Mouse (Mus musculus) forebrain, embryonic 15.5 days (tissue): ENCODE data around the gene Mfsd7a. TPM values are rescaled to one million over a fixed set of nuclear protein-coding genes. Genes with fewer than 3 reads are reported as not detected.

Experiments
- ATAC-seq: fragments of 200-750 bp; cut with Nextera tagmentation; replicated peaks from 2 replicates; pipeline ENCODE4 v1.8.0; 2017; ENCODE audit warnings: mild to moderate bottlenecking, moderate TSS enrichment, moderate library complexity
- H3K27ac ChIP-seq: fragments of 300-500 bp; sonication (generic); replicated peaks from 2 replicates; pipeline ENCODE4 v1.5.1; 2015; ENCODE audit warnings: mild to moderate bottlenecking, inconsistent platforms
- H3K27me3 ChIP-seq: fragments of 300-500 bp; sonication (generic); 2 replicates; pipeline ENCODE4 v1.6.1; 2015; ENCODE audit warnings: inconsistent platforms
- H3K36me3 ChIP-seq: fragments of 300-500 bp; sonication (generic); 2 replicates; pipeline ENCODE4 v1.6.1; 2015; ENCODE audit warnings: mild to moderate bottlenecking, inconsistent platforms
- H3K4me1 ChIP-seq: fragments of 300-500 bp; sonication (generic); 2 replicates; pipeline ENCODE4 v1.6.1; 2015; ENCODE audit warnings: inconsistent platforms
- H3K4me2 ChIP-seq: fragments of 300-500 bp; sonication (generic); replicated peaks from 2 replicates; pipeline ENCODE4 v1.6.1; 2015; ENCODE audit warnings: mild to moderate bottlenecking, inconsistent platforms
- H3K4me3 ChIP-seq: fragments of 300-500 bp; sonication (generic); 2 replicates; pipeline ENCODE4 v1.5.1; 2015; ENCODE audit warnings: mild to moderate bottlenecking, inconsistent platforms
- H3K9ac ChIP-seq: fragments of 300-500 bp; sonication (generic); replicated peaks from 2 replicates; pipeline ENCODE4 v1.6.1; 2015; ENCODE audit warnings: mild to moderate bottlenecking, inconsistent platforms
- H3K9me3 ChIP-seq: fragments of 300-500 bp; sonication (generic); 2 replicates; pipeline ENCODE4 v1.6.1; 2016; ENCODE audit warnings: inconsistent platforms
- WGBS: fragments of 180-500 bp; shearing (Covaris S2); methylation state at CpG from one replicate; pipeline ENCODE4 v1.1.7; 2015; ENCODE audit warnings: mixed read lengths; 5-methylcytosine and 5-hydroxymethylcytosine counted together
- polyA plus RNA-seq: library from polyadenylated mRNA; unstranded; fragments of >200 nt; fragmentation: Nextera tagmentation; extraction: Ambion mirVana; gene quantifications from 2 replicates; pipeline ENCODE4 v1.2.1, GENCODE M21; 2015

The Mfsd7a gene
- polyA plus RNA-seq, 1 experiment from 2014 or later = 0.06 TPM

DNA sequence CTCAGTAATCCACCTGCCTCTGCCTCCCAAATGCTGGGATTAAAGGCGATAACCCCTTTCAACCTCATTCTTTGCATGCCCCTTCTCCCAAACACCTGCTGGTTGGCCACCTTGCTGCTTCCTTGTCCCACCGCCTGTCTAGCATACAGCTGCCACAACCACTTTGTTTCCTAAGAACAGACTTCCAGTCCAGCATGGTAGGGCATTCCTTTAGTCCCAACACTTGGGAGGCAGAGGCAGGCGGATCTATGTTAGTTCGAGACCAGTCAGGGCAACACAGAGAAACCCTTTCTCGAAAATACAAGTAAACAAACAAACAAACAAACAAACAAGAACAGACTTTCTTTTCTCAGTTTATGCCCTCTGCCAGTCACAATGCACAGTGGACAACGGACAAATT is 11.8 kb upstream of the Mfsd7a start:
- Histone ChIP-seq H3K27ac (no peak overlapping the region), H3K4me2 (peak overlapping the region; percentile 90), H3K4me1 (peaks cover 33% of the 10 kb centered on the region), H3K9me3 (no peaks in the 10 kb centered on the region), H3K9ac (peak overlapping the region; percentile 99), H3K4me3 (peak overlapping the region; percentile 95), H3K27me3 (peaks cover 10% of the 10 kb centered on the region; the same call in 1 of the 2 replicates), H3K36me3 (no peaks in the 10 kb centered on the region)
- ATAC-seq = peak; percentile 21; the same call in 1 of the 2 replicates
- 42% methylated on average over 6 of the region's 6 CpGs for WGBS

DNA sequence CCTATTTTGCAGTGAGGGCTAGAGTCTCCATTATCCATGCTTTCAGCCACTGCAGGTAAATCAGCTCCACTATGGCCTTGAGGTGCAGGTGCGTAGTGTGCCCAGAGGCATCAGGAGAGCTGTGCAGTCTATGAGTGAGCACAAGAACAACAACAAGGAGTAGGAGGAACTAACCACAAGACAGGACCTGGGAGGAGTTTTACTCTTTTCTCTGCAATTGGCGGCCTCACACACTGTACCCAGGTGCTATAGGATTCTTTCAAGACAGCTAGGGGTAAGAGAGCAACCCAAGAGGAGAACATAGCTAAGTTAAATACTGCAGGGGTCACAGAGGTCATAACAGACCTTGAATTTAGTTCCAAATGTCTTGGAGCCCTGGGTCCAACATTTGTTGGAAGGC is 10.0 kb upstream of the Mfsd7a start:
- ATAC-seq = no peak
- Histone ChIP-seq H3K27ac (no peak overlapping the region), H3K4me3 (no peak overlapping the region), H3K4me2 (no peak overlapping the region), H3K27me3 (peaks cover 10% of the 10 kb centered on the region; the same call in 1 of the 2 replicates), H3K9me3 (no peaks in the 10 kb centered on the region), H3K36me3 (no peaks in the 10 kb centered on the region), H3K9ac (no peak overlapping the region), H3K4me1 (peaks cover 21% of the 10 kb centered on the region)
- whole genome bisulfite sequencing = 80% methylated on average over 2 of the region's 2 CpGs

DNA sequence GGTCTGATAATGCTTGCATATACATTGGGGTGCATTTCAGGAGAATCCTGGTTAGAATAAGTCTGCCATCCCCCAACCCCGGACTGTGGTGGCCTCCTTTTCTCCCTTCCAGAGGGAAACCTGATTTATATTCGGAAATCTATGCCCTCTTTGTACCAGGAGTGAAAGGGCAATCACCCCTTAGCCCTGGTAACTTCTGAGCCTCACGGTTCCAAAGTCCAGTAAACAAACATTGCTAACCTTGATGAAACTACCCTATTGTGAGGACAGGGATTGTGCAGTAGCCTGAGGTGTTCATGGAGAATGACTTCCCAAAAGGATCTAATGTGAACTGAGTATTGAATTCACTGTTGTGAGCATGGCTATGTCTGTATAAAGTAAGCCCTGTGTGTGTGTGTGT is 5.4 kb upstream of the Mfsd7a start:
- H3K9ac ChIP-seq = no peak overlapping the region
- ATAC-seq = no peak
- H3K27ac ChIP-seq = no peak overlapping the region
- H3K4me1 ChIP-seq = no peaks in the 10 kb centered on the region
- H3K36me3 ChIP-seq = no peaks in the 10 kb centered on the region
- peaks cover 18% of the 10 kb centered on the region; the same call in 1 of the 2 replicates for H3K27me3 ChIP-seq
- H3K4me3 ChIP-seq = no peak overlapping the region
- no peak overlapping the region for H3K4me2 ChIP-seq
- no peaks in the 10 kb centered on the region for H3K9me3 ChIP-seq
- WGBS = 54% methylated on average over 3 of the region's 3 CpGs

DNA sequence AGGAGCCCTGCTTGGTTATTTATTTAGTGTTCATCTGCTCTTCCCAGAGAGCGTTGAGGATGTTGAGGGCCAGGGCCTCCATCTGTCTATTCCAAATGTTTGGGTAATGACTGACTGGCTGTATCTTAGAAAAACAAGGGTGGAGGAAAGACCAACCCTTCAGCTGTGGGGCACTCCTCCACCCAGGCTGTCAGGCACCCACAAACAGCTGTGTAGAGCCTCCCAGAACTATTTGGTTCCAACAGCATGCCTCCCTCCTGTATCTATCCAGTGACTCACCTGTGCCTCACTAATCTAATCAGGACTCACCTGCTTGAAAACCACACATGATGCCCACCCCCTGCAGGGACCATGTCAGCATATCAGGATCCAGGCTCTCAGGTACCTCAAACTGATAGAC is 3.7 kb upstream of the Mfsd7a start:
- H3K9ac ChIP-seq = no peak overlapping the region
- WGBS = 100% methylated on average over 1 of the region's 1 CpGs
- ATAC-seq = no peak
- H3K9me3 ChIP-seq = no peaks in the 10 kb centered on the region
- no peaks in the 10 kb centered on the region; the same call in 1 of the 2 replicates for H3K4me1 ChIP-seq
- H3K27ac ChIP-seq = no peak overlapping the region
- H3K36me3 ChIP-seq = no peaks in the 10 kb centered on the region
- no peak overlapping the region for H3K4me3 ChIP-seq
- H3K27me3 ChIP-seq = peaks cover 24% of the 10 kb centered on the region; the same call in 1 of the 2 replicates
- H3K4me2 ChIP-seq = no peak overlapping the region

DNA sequence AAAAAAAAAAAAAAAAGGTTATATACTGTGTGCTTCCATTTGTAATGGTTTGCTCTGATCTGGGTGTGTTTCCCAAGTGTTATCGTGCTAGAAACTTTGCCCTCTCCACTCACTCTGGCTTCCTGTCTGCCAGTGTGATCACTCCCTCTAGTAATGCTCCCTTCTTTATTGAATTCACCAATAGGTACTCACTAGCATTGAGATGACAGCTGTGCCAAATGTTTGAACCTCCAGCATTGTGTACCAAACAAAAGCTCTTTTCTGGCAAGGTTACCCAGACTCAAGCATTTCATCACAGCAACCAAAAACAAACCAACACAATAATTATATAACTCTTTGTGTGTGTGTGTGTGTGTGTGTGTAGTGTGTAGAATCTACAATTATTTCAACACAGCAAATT is 2.9 kb upstream of the Mfsd7a start:
- WGBS = 81% methylated on average over 1 of the region's 1 CpGs
- no peak overlapping the region for H3K9ac ChIP-seq
- ATAC-seq = no peak

DNA sequence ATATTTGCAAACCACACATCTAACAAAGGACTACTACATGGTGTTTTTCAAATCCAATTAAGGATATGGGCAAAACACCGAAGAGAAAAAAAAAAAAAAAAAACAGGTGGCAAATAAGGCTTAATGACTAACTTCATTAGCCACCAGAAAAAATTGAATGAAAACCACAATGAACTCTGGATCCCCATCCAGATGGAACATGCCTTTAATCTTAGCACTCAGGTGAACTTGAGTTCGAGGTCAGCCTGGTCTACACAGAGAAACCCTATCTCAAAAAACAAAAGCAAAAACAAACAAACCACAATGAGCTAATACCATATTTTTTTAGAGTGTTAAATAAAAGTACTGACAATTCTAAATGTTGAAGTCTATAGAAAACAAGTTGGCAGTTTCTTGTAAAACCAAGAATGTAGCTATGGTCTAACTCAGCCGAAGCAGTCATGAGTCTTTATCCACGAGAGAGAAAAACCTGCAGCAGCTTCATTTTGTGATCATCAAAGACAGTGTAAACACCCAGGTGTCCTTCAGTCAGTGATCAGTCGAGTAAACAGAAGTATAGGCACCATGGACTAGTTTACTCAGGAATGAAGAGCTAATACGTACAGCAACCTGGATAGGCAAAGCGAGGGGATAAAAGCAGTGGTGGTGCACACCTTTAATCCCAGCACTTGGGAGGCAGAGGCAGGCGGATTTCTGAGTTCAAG is 2.3 kb upstream of the Mfsd7a start:
- ATAC-seq = no peak
- no peak overlapping the region for H3K27ac ChIP-seq
- no peaks in the 10 kb centered on the region; the same call in 1 of the 2 replicates for H3K4me1 ChIP-seq
- no peak overlapping the region for H3K4me2 ChIP-seq
- no peak overlapping the region for H3K4me3 ChIP-seq
- no peaks in the 10 kb centered on the region for H3K9me3 ChIP-seq
- H3K27me3 ChIP-seq = peaks cover 17% of the 10 kb centered on the region; the same call in 1 of the 2 replicates
- 74% methylated on average over 8 of the region's 8 CpGs for WGBS
- no peak overlapping the region for H3K9ac ChIP-seq
- H3K36me3 ChIP-seq = no peaks in the 10 kb centered on the region

More for the DNA sequence above, 2.9 kb upstream of the Mfsd7a start:
- H3K27me3 ChIP-seq = peaks cover 23% of the 10 kb centered on the region; the same call in 1 of the 2 replicates
- no peak overlapping the region for H3K4me2 ChIP-seq
- no peaks in the 10 kb centered on the region for H3K36me3 ChIP-seq
- H3K4me1 ChIP-seq = no peaks in the 10 kb centered on the region; the same call in 1 of the 2 replicates
- no peaks in the 10 kb centered on the region for H3K9me3 ChIP-seq
- no peak overlapping the region for H3K4me3 ChIP-seq
- no peak overlapping the region for H3K27ac ChIP-seq

DNA sequence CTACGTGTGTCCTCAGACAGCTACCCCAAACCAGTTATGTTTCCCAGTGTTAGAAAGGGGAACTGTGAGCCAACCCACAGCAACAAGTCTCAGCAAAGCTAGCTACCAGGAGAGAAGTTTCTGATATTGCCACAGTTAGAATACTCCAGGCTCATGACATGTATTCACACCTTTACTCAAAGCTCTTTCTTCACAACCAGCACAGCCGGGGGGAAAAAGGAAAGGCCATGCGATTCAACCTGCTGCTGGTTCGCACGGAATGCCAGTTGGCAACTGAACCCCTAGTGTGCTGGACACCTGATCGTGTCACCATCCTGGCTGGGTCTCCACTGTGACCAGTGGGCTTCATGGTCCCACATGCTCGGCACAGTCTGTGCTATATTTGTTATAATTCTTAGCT is 834 bp downstream of the Mfsd7a start:
- Histone ChIP-seq H3K9ac (no peak overlapping the region), H3K9me3 (no peaks in the 10 kb centered on the region), H3K4me2 (no peak overlapping the region), H3K27me3 (peaks cover 17% of the 10 kb centered on the region; the same call in 1 of the 2 replicates), H3K4me3 (no peak overlapping the region), H3K4me1 (no peaks in the 10 kb centered on the region; the same call in 1 of the 2 replicates), H3K36me3 (no peaks in the 10 kb centered on the region), H3K27ac (no peak overlapping the region)
- ATAC-seq = no peak
- WGBS = 83% methylated on average over 7 of the region's 7 CpGs

DNA sequence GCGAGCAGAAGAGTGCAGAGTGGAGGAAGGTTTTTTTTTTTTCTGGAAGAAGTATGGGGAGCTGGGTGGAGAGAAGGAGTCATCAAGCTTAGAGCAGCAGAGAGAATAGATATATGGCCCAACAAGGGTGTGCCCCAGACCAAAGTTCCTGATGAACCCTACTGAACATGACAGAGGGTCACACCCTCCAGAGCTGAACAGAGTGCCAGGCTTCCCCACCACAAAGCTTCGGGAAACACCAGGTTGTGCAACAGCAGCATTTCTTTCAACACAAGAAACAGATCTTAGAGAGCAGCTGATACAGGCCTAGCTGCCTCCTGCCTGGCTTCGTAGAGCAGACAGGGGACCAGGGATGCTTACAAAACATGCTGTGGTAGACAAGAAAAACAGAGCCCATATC is 1.7 kb downstream of the Mfsd7a start:
- peaks cover 17% of the 10 kb centered on the region; the same call in 1 of the 2 replicates for H3K27me3 ChIP-seq
- no peak overlapping the region for H3K9ac ChIP-seq
- no peaks in the 10 kb centered on the region; the same call in 1 of the 2 replicates for H3K4me1 ChIP-seq
- WGBS = 84% methylated on average over 3 of the region's 3 CpGs
- ATAC-seq = no peak
- no peak overlapping the region for H3K4me3 ChIP-seq
- H3K27ac ChIP-seq = no peak overlapping the region
- H3K36me3 ChIP-seq = no peaks in the 10 kb centered on the region
- H3K9me3 ChIP-seq = no peaks in the 10 kb centered on the region
- H3K4me2 ChIP-seq = no peak overlapping the region

DNA sequence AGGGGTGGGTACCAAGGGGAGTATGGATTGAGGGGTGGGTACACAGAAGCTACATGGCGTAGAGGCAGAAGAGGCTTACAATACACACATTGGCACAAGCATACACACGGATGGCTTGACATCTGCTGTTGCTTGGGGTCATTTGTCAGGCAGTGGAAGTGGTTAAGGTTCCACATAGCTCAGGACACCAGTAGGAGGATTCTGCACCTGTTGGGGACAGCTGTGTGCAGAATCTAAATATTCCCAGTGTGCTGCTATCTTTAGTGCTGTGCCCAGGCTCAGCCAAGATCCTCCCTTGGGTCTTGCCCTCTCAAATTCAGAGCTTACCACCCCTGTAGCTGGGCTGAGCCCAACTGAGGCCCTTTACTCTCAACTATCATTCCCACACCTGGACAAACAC is 12.6 kb downstream of the Mfsd7a start:
- Histone ChIP-seq H3K4me1 (peaks cover 13% of the 10 kb centered on the region), H3K9me3 (no peaks in the 10 kb centered on the region), H3K27me3 (no peaks in the 10 kb centered on the region), H3K27ac (no peak overlapping the region), H3K4me2 (no peak overlapping the region), H3K9ac (no peak overlapping the region), H3K36me3 (peaks cover 7% of the 10 kb centered on the region), H3K4me3 (no peak overlapping the region)
- ATAC-seq = no peak
- 80% methylated on average over 2 of the region's 2 CpGs for WGBS

DNA sequence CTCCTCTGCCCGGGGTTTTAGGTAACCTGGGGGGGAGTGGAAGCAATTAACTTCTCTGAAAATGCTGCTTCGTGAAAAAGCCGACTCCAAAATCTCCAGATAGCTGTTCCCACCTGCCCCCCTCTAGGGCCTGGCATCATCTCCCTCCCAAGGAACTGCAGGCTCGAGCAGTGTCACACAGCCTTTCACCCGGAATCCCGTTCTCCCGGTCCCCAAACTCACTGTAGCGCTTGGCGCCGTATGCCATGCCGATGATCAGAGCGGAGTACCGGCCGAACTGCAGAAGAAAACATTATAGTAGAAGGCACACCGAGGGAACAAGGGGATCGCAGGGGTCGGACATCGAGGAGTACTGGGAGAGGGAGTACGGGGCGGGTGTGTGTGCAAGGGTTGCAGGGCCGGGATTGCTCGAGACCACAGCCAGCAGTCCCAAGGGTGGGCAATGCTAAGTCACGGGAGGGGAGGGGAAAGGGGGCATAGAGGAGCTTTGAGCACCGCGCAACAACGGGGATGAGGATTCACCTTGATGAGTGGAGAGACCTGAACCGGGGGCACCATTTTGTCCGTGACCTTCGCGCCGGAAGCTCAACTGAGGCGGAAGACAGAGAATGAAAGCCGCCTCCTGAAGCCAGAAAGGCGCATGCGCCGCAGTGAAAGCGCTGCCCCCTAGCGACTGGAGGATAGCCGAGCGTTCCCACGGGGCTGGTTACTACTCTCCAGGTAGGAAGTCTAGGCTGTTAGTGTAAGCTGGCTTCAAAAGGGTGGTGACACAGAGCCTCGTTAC is 14.7 kb downstream of the Mfsd7a start, which contains the start of gene Atp5k:
TSS of gene Atp5k (minus strand) at position 645 of the 784 bp plus-strand sequence.
- H3K9ac ChIP-seq = peak within 1 kb of the TSS; percentile 86
- ATAC-seq = peak; percentile 88
- no peaks in the 10 kb centered on the region for H3K9me3 ChIP-seq
- peak within 1 kb of the TSS; percentile 93 for H3K4me3 ChIP-seq
- peak within 1 kb of the TSS; percentile 91 for H3K4me2 ChIP-seq
- H3K27me3 ChIP-seq = no peaks in the 10 kb centered on the region
- peaks cover 13% of the 10 kb centered on the region for H3K4me1 ChIP-seq
- peaks cover 21% of the 10 kb centered on the region for H3K36me3 ChIP-seq
- WGBS = under 1% methylated on average over 42 of the region's 42 CpGs
- H3K27ac ChIP-seq = no peak within 1 kb of the TSS

DNA sequence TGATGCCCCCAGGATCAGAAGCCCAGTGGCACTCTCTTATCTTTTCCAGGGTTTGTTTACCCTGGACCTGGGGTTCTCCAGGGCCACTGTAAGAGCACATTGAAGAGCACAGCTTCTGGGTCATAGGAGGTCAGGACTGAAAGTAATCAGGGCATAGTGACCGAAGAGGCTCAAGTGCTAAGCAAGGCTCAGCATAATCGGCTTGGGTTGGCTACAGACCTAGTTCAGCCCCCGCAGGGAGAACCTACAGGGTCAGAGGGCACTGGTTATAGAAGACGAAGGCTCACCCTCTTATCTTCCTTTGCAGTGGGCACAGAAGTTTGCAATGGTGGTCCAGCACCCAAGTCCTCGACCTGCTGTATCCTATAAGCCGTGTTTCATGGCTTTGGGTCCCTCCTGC is 17.5 kb downstream of the Mfsd7a start:
- no peak overlapping the region for H3K9ac ChIP-seq
- no peaks in the 10 kb centered on the region for H3K9me3 ChIP-seq
- peaks cover 13% of the 10 kb centered on the region for H3K4me1 ChIP-seq
- no peak for ATAC-seq
- H3K27ac ChIP-seq = no peak overlapping the region
- no peaks in the 10 kb centered on the region for H3K27me3 ChIP-seq
- H3K4me2 ChIP-seq = no peak overlapping the region
- 91% methylated on average over 6 of the region's 6 CpGs for WGBS
- H3K36me3 ChIP-seq = peaks cover 21% of the 10 kb centered on the region
- H3K4me3 ChIP-seq = no peak overlapping the region

DNA sequence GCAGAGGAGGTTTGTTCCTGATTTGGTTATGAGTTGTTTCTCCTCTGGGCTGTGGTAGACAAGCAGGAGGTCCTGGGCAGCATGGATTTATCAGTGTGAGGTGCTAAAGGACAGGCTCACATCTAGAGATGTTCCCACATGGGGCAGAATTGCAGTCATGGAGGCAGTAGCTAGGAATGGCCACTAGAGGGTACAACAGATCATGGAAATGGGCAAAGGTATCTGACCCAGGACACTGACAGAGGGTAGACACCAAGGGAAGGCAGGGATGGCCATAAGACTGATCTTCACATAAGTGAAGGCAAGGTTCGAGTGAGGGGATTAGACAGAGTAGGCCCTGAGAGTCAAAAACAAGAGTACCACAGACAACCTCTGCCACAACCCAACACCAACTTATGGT is 21.5 kb downstream of the Mfsd7a start:
- Histone ChIP-seq H3K9me3 (no peaks in the 10 kb centered on the region), H3K36me3 (peaks cover 21% of the 10 kb centered on the region), H3K9ac (no peak overlapping the region), H3K4me1 (no peaks in the 10 kb centered on the region), H3K27ac (no peak overlapping the region), H3K4me3 (no peak overlapping the region), H3K27me3 (no peaks in the 10 kb centered on the region), H3K4me2 (no peak overlapping the region)
- ATAC-seq = no peak
- WGBS = 67% methylated on average over 1 of the region's 1 CpGs
